Mouse (Mus musculus) midbrain, embryonic 12.5 days (tissue): ENCODE results near the gene Fer. TPM values are rescaled to one million over a fixed set of nuclear protein-coding genes. Genes with fewer than 3 reads are reported as not detected.
"Not testable (repeated sequence)": the region's sequence is repeated elsewhere in the genome, so short reads cannot be mapped to it uniquely, and the experiment has no call there.

Experiments
- ATAC-seq: fragments of 200-750 bp; cut with Nextera tagmentation; 2 replicates; pipeline ENCODE4 v1.8.0; 2017; ENCODE audit warnings: low read depth, moderate TSS enrichment, moderate library complexity; ENCODE audit not compliant: low FRiP score
- H3K27ac ChIP-seq: fragments of 300-500 bp; sonication (generic); replicated peaks from 2 replicates; pipeline ENCODE4 v1.5.1; 2016; ENCODE audit warnings: mild to moderate bottlenecking
- H3K27me3 ChIP-seq: fragments of 300-500 bp; sonication (generic); 2 replicates; pipeline ENCODE4 v1.6.1; 2016; ENCODE audit warnings: mild to moderate bottlenecking
- H3K36me3 ChIP-seq: fragments of 300-500 bp; sonication (generic); 2 replicates; pipeline ENCODE4 v1.6.1; 2016
- H3K4me1 ChIP-seq: fragments of 300-500 bp; sonication (generic); 2 replicates; pipeline ENCODE4 v1.6.1; 2016
- H3K4me2 ChIP-seq: fragments of 300-500 bp; sonication (generic); replicated peaks from 2 replicates; pipeline ENCODE4 v1.6.1; 2016; ENCODE audit warnings: mild to moderate bottlenecking, moderate library complexity
- H3K4me3 ChIP-seq: fragments of 300-500 bp; sonication (generic); 2 replicates; pipeline ENCODE4 v1.5.1; 2016; ENCODE audit warnings: mild to moderate bottlenecking
- H3K9ac ChIP-seq: fragments of 300-500 bp; sonication (generic); replicated peaks from 2 replicates; pipeline ENCODE4 v1.6.1; 2016; ENCODE audit warnings: mild to moderate bottlenecking, moderate library complexity
- H3K9me3 ChIP-seq: fragments of 300-500 bp; sonication (generic); 2 replicates; pipeline ENCODE4 v1.6.1; 2016; ENCODE audit warnings: mild to moderate bottlenecking
- WGBS: fragments of 180-500 bp; shearing (Covaris S2); methylation state at CpG from one replicate; pipeline ENCODE4 v1.1.7; 2016; 5-methylcytosine and 5-hydroxymethylcytosine counted together
- polyA plus RNA-seq: library from polyadenylated mRNA; unstranded; fragments of >200 nt; fragmentation: Nextera tagmentation; extraction: Ambion mirVana; gene quantifications from 2 replicates; pipeline ENCODE4 v1.2.1, GENCODE M21; 2016

The Fer gene
- polyA plus RNA-seq, 1 experiment from 2014 or later, result 29.4 TPM

GRCm38 (mm10) chr17:63842226-63842625 is 20.6 kb upstream of the Fer start:
- Histone ChIP-seq H3K4me3 (no peak overlapping the region), H3K9me3 (no peaks in the 10 kb centered on the region), H3K9ac (no peak overlapping the region), H3K4me2 (no peak overlapping the region), H3K27ac (no peak overlapping the region), H3K27me3 (no peaks in the 10 kb centered on the region), H3K4me1 (no peaks in the 10 kb centered on the region), H3K36me3 (no peaks in the 10 kb centered on the region)
- ATAC-seq, result no peak
- 90% methylated on average over 1 of the region's 1 CpGs for WGBS

- H3K36me3 ChIP-seq, result no peaks in the 10 kb centered on the region
- H3K9me3 ChIP-seq, result no peaks in the 10 kb centered on the region
- H3K27me3 ChIP-seq, result no peaks in the 10 kb centered on the region
- no peak overlapping the region for H3K4me3 ChIP-seq
- no peak overlapping the region for H3K9ac ChIP-seq
- H3K27ac ChIP-seq, result no peak overlapping the region
- H3K4me2 ChIP-seq, result no peak overlapping the region
- H3K4me1 ChIP-seq, result no peaks in the 10 kb centered on the region
- ATAC-seq, result no peak
- 84% methylated on average over 5 of the region's 5 CpGs for WGBS
These were observed 17.9 kb upstream of the Fer start for GRCm38 (mm10) chr17:63844936-63845335.

GRCm38 (mm10) chr17:63845766-63846165 is 17.1 kb upstream of the Fer start:
- not testable (repeated sequence) for H3K9ac ChIP-seq, H3K4me1 ChIP-seq, H3K27me3 ChIP-seq, H3K4me2 ChIP-seq, H3K4me3 ChIP-seq, ATAC-seq, H3K27ac ChIP-seq, H3K9me3 ChIP-seq, H3K36me3 ChIP-seq
- 95% methylated on average over 3 of the region's 3 CpGs for WGBS

- Histone ChIP-seq H3K36me3 (no peaks in the 10 kb centered on the region), H3K9me3 (no peaks in the 10 kb centered on the region), H3K27ac (peak overlapping the region; percentile 36), H3K4me1 (no peaks in the 10 kb centered on the region), H3K27me3 (no peaks in the 10 kb centered on the region), H3K4me3 (peak overlapping the region; percentile 64), H3K9ac (peak overlapping the region; percentile 73), H3K4me2 (peak overlapping the region; percentile 57)
- peak; percentile 39 for ATAC-seq
- WGBS, result 6% methylated on average over 6 of the region's 6 CpGs
These were observed 13.7 kb upstream of the Fer start for GRCm38 (mm10) chr17:63849151-63849550.

GRCm38 (mm10) chr17:63849566-63849965 is 13.3 kb upstream of the Fer start:
- WGBS, result under 1% methylated on average over 22 of the region's 22 CpGs
- ATAC-seq, result peak; percentile 100
- no peaks in the 10 kb centered on the region for H3K27me3 ChIP-seq
- peak overlapping the region; percentile 36 for H3K27ac ChIP-seq
- no peaks in the 10 kb centered on the region for H3K4me1 ChIP-seq
- no peaks in the 10 kb centered on the region for H3K9me3 ChIP-seq
- peak overlapping the region; percentile 57 for H3K4me2 ChIP-seq
- peak overlapping the region; percentile 64 for H3K4me3 ChIP-seq
- peak overlapping the region; percentile 73 for H3K9ac ChIP-seq
- no peaks in the 10 kb centered on the region for H3K36me3 ChIP-seq

- H3K4me3 ChIP-seq, result 0 out of 2 replicates have a peak overlapping the region, but pooled peaks have one; percentile 64
- H3K27ac ChIP-seq, result no peak overlapping the region
- no peaks in the 10 kb centered on the region for H3K36me3 ChIP-seq
- no peaks in the 10 kb centered on the region for H3K9me3 ChIP-seq
- WGBS, result 85% methylated on average over 9 of the region's 9 CpGs
- H3K27me3 ChIP-seq, result no peaks in the 10 kb centered on the region
- ATAC-seq, result no peak; the same call in 1 of the 2 replicates
- H3K4me2 ChIP-seq, result peak overlapping the region; percentile 57
- no peak overlapping the region for H3K9ac ChIP-seq
- H3K4me1 ChIP-seq, result no peaks in the 10 kb centered on the region
These were observed 12.8 kb upstream of the Fer start for GRCm38 (mm10) chr17:63850016-63850415.

- H3K36me3 ChIP-seq, result no peaks in the 10 kb centered on the region
- H3K4me1 ChIP-seq, result 0 out of 2 replicates have a peak, but pooled peaks cover 3% of the 10 kb centered on the region
- H3K4me3 ChIP-seq, result no peak overlapping the region
- H3K4me2 ChIP-seq, result no peak overlapping the region
- no peak overlapping the region for H3K9ac ChIP-seq
- H3K27me3 ChIP-seq, result peaks cover 9% of the 10 kb centered on the region
- no peak for ATAC-seq
- WGBS, result 91% methylated on average over 7 of the region's 7 CpGs
- no peaks in the 10 kb centered on the region for H3K9me3 ChIP-seq
- no peak overlapping the region for H3K27ac ChIP-seq
These were observed 5.8 kb upstream of the Fer start for GRCm38 (mm10) chr17:63857023-63857544.

GRCm38 (mm10) chr17:63860988-63861387 is 1.9 kb upstream of the Fer start:
- H3K9me3 ChIP-seq, result no peaks in the 10 kb centered on the region
- no peak for ATAC-seq
- H3K4me3 ChIP-seq, result no peak overlapping the region
- H3K4me1 ChIP-seq, result peaks cover 13% of the 10 kb centered on the region
- H3K9ac ChIP-seq, result no peak overlapping the region
- H3K36me3 ChIP-seq, result no peaks in the 10 kb centered on the region
- H3K27ac ChIP-seq, result no peak overlapping the region
- H3K27me3 ChIP-seq, result peaks cover 9% of the 10 kb centered on the region
- WGBS, result 60% methylated on average over 4 of the region's 4 CpGs
- no peak overlapping the region for H3K4me2 ChIP-seq

- ATAC-seq, result no peak
- Histone ChIP-seq H3K27me3 (peaks cover 9% of the 10 kb centered on the region), H3K27ac (no peak overlapping the region), H3K9me3 (no peaks in the 10 kb centered on the region), H3K4me3 (no peak overlapping the region), H3K9ac (no peak overlapping the region), H3K36me3 (no peaks in the 10 kb centered on the region), H3K4me1 (peaks cover 13% of the 10 kb centered on the region), H3K4me2 (no peak overlapping the region)
- WGBS, result 64% methylated on average over 3 of the region's 3 CpGs
These were observed 463 bp upstream of the Fer start for GRCm38 (mm10) chr17:63862399-63862798.

- ATAC-seq, result peak; percentile 100
- WGBS, result under 1% methylated on average over 52 of the region's 55 CpGs
- no peaks in the 10 kb centered on the region for H3K36me3 ChIP-seq
These were observed 836 bp downstream of the Fer start, which contains the start of gene A930002H24Rik for GRCm38 (mm10) chr17:63863647-63864149. TSS of gene A930002H24Rik (minus strand) at chr17:63863791.

GRCm38 (mm10) chr17:63864171-63864571 is 1.3 kb downstream of the Fer start:
- H3K9ac ChIP-seq, result peak overlapping the region; percentile 90
- peaks cover 9% of the 10 kb centered on the region for H3K27me3 ChIP-seq
- peak overlapping the region; percentile 65 for H3K4me2 ChIP-seq
- no peaks in the 10 kb centered on the region for H3K36me3 ChIP-seq
- ATAC-seq, result peak; percentile 82
- H3K9me3 ChIP-seq, result no peaks in the 10 kb centered on the region
- H3K4me3 ChIP-seq, result peak overlapping the region; percentile 85
- 0% methylated on average over 31 of the region's 48 CpGs for WGBS
- peaks cover 13% of the 10 kb centered on the region for H3K4me1 ChIP-seq
- H3K27ac ChIP-seq, result peak overlapping the region; percentile 87

More at GRCm38 (mm10) chr17:63863647-63864149, 836 bp downstream of the Fer start, which contains the start of gene A930002H24Rik:
- Histone ChIP-seq H3K4me2 (peak within 1 kb of the TSS; percentile 65), H3K4me1 (peaks cover 13% of the 10 kb centered on the region), H3K9ac (peak within 1 kb of the TSS; percentile 90), H3K27ac (peak within 1 kb of the TSS; percentile 87), H3K27me3 (peaks cover 9% of the 10 kb centered on the region), H3K4me3 (peak within 1 kb of the TSS; percentile 85), H3K9me3 (no peaks in the 10 kb centered on the region)

GRCm38 (mm10) chr17:63871773-63872172 is 8.9 kb downstream of the Fer start:
- no peak overlapping the region for H3K4me3 ChIP-seq
- H3K9ac ChIP-seq, result no peak overlapping the region
- no peak overlapping the region for H3K4me2 ChIP-seq
- H3K9me3 ChIP-seq, result no peaks in the 10 kb centered on the region
- H3K4me1 ChIP-seq, result no peaks in the 10 kb centered on the region
- H3K27me3 ChIP-seq, result no peaks in the 10 kb centered on the region
- H3K27ac ChIP-seq, result no peak overlapping the region
- H3K36me3 ChIP-seq, result no peaks in the 10 kb centered on the region
- ATAC-seq, result no peak
- WGBS, result 93% methylated on average over 7 of the region's 7 CpGs
